Mouse (Mus musculus): Measurements from ENCODE around the gene Cnpy1. TPM values are rescaled to one million over a fixed set of nuclear protein-coding genes. Genes with fewer than 3 reads are reported as not detected.
A peak's percentile ranks its signal among the peaks of the same experiment; 100 is the strongest.

Cnpy1 gene
- polyA plus RNA-seq, 1 experiment from 2014 or later, result 0.54 TPM

GRCm38 (mm10) chr5:28174876-28175569, 70.6 kb downstream of the Cnpy1 start:
- Histone ChIP-seq H3K9me3 (no peaks in the 10 kb centered on the region), H3K27me3 (replicated peaks) (peaks cover 78% of the 10 kb centered on the region), H3K27ac (no peak overlapping the region), H3K4me2 (replicated peaks) (no peak overlapping the region), H3K36me3 (no peaks in the 10 kb centered on the region), H3K4me1 (replicated peaks) (0 out of 2 replicates have a peak, but pooled peaks cover 3% of the 10 kb centered on the region), H3K9ac (no peak overlapping the region), H3K4me3 (replicated peaks) (no peak overlapping the region)
- WGBS, result 1% methylated on average over 24 of the region's 24 CpGs
- no peak for ATAC-seq

GRCm38 (mm10) chr5:28174086-28174485, 71.5 kb downstream of the Cnpy1 start:
- 1% methylated on average over 8 of the region's 9 CpGs for WGBS
- H3K27ac ChIP-seq, result no peak overlapping the region
- no peak overlapping the region for H3K9ac ChIP-seq
- ATAC-seq, result no peak
- H3K4me1 ChIP-seq (replicated peaks), result 0 out of 2 replicates have a peak, but pooled peaks cover 3% of the 10 kb centered on the region
- no peak overlapping the region for H3K4me2 ChIP-seq (replicated peaks)
- H3K27me3 ChIP-seq (replicated peaks), result peaks cover 88% of the 10 kb centered on the region
- H3K36me3 ChIP-seq, result no peaks in the 10 kb centered on the region
- no peaks in the 10 kb centered on the region for H3K9me3 ChIP-seq
- H3K4me3 ChIP-seq (replicated peaks), result no peak overlapping the region

- Histone ChIP-seq H3K4me2 (replicated peaks) (no peak overlapping the region), H3K9me3 (no peaks in the 10 kb centered on the region), H3K4me1 (replicated peaks) (peaks cover 3% of the 10 kb centered on the region; the same call in 1 of the 2 replicates), H3K9ac (no peak overlapping the region), H3K4me3 (replicated peaks) (no peak overlapping the region), H3K27me3 (replicated peaks) (peaks cover 88% of the 10 kb centered on the region), H3K36me3 (no peaks in the 10 kb centered on the region), H3K27ac (no peak overlapping the region)
- 5% methylated on average over 1 of the region's 1 CpGs for WGBS
- no peak for ATAC-seq
Observed at GRCm38 (mm10) chr5:28173674-28174073, 71.9 kb downstream of the Cnpy1 start.

- Histone ChIP-seq H3K4me2 (replicated peaks) (no peak overlapping the region), H3K9me3 (no peaks in the 10 kb centered on the region), H3K4me3 (replicated peaks) (no peak overlapping the region), H3K27me3 (replicated peaks) (peaks cover 88% of the 10 kb centered on the region), H3K27ac (no peak overlapping the region), H3K4me1 (replicated peaks) (peaks cover 9% of the 10 kb centered on the region; the same call in 1 of the 2 replicates), H3K9ac (no peak overlapping the region), H3K36me3 (no peaks in the 10 kb centered on the region)
- ATAC-seq, result no peak
- WGBS, result 4% methylated on average over 4 of the region's 4 CpGs
Observed at GRCm38 (mm10) chr5:28172921-28173670, 72.5 kb downstream of the Cnpy1 start.

GRCm38 (mm10) chr5:28172261-28172920, 73.2 kb downstream of the Cnpy1 start:
- WGBS, result 4% methylated on average over 8 of the region's 8 CpGs
- Histone ChIP-seq H3K4me3 (replicated peaks) (no peak overlapping the region), H3K9me3 (no peaks in the 10 kb centered on the region), H3K4me1 (replicated peaks) (peaks cover 9% of the 10 kb centered on the region; the same call in 1 of the 2 replicates), H3K27me3 (replicated peaks) (peaks cover 91% of the 10 kb centered on the region), H3K4me2 (replicated peaks) (no peak overlapping the region), H3K9ac (no peak overlapping the region), H3K36me3 (no peaks in the 10 kb centered on the region), H3K27ac (no peak overlapping the region)
- ATAC-seq, result no peak

- 19% methylated on average over 5 of the region's 5 CpGs for WGBS
- no peak overlapping the region for H3K9ac ChIP-seq
- ATAC-seq, result no peak
- peaks cover 13% of the 10 kb centered on the region for H3K4me1 ChIP-seq (replicated peaks)
- H3K9me3 ChIP-seq, result no peaks in the 10 kb centered on the region
- no peak overlapping the region for H3K27ac ChIP-seq
- H3K36me3 ChIP-seq, result no peaks in the 10 kb centered on the region
- H3K27me3 ChIP-seq (replicated peaks), result peaks cover 91% of the 10 kb centered on the region
- H3K4me2 ChIP-seq (replicated peaks), result no peak overlapping the region
- no peak overlapping the region for H3K4me3 ChIP-seq (replicated peaks)
Observed at GRCm38 (mm10) chr5:28171667-28172066, 73.9 kb downstream of the Cnpy1 start.

- 2% methylated on average over 19 of the region's 19 CpGs for WGBS
- peaks cover 21% of the 10 kb centered on the region for H3K4me1 ChIP-seq (replicated peaks)
- peaks cover 91% of the 10 kb centered on the region for H3K27me3 ChIP-seq (replicated peaks)
- no peak overlapping the region for H3K4me2 ChIP-seq (replicated peaks)
- no peak overlapping the region for H3K9ac ChIP-seq
- no peaks in the 10 kb centered on the region for H3K9me3 ChIP-seq
- ATAC-seq, result no peak
- H3K36me3 ChIP-seq, result no peaks in the 10 kb centered on the region
- no peak overlapping the region for H3K4me3 ChIP-seq (replicated peaks)
- H3K27ac ChIP-seq, result no peak overlapping the region
Observed at GRCm38 (mm10) chr5:28170892-28171291, 74.7 kb downstream of the Cnpy1 start.

- H3K27me3 ChIP-seq (replicated peaks), result peaks cover 91% of the 10 kb centered on the region
- H3K9me3 ChIP-seq, result no peaks in the 10 kb centered on the region
- 3% methylated on average over 17 of the region's 17 CpGs for WGBS
- H3K9ac ChIP-seq, result no peak overlapping the region
- H3K36me3 ChIP-seq, result no peaks in the 10 kb centered on the region
- no peak overlapping the region for H3K4me2 ChIP-seq (replicated peaks)
- no peak overlapping the region for H3K4me3 ChIP-seq (replicated peaks)
- H3K4me1 ChIP-seq (replicated peaks), result peaks cover 29% of the 10 kb centered on the region
- no peak overlapping the region for H3K27ac ChIP-seq
- no peak for ATAC-seq
Observed at GRCm38 (mm10) chr5:28170081-28170480, 75.5 kb downstream of the Cnpy1 start.

GRCm38 (mm10) chr5:28169166-28169801, 76.3 kb downstream of the Cnpy1 start:
- Histone ChIP-seq H3K4me2 (replicated peaks) (no peak overlapping the region), H3K4me3 (replicated peaks) (no peak overlapping the region)
- no peak for ATAC-seq

GRCm38 (mm10) chr5:28168253-28169165, 77.1 kb downstream of the Cnpy1 start:
- Histone ChIP-seq H3K4me3 (replicated peaks) (peak overlapping the region; percentile 9; the same call in 1 of the 2 replicates), H3K9ac (no peak overlapping the region), H3K9me3 (no peaks in the 10 kb centered on the region), H3K27ac (no peak overlapping the region), H3K4me1 (replicated peaks) (peaks cover 27% of the 10 kb centered on the region), H3K27me3 (replicated peaks) (peaks cover 91% of the 10 kb centered on the region), H3K36me3 (no peaks in the 10 kb centered on the region), H3K4me2 (replicated peaks) (peak overlapping the region; percentile 35)
- WGBS, result 1% methylated on average over 36 of the region's 36 CpGs
- ATAC-seq, result no peak

More at GRCm38 (mm10) chr5:28169166-28169801, 76.3 kb downstream of the Cnpy1 start:
- Histone ChIP-seq H3K27me3 (replicated peaks) (peaks cover 91% of the 10 kb centered on the region), H3K27ac (no peak overlapping the region), H3K36me3 (no peaks in the 10 kb centered on the region), H3K4me1 (replicated peaks) (peaks cover 27% of the 10 kb centered on the region), H3K9ac (no peak overlapping the region), H3K9me3 (no peaks in the 10 kb centered on the region)
- 5% methylated on average over 5 of the region's 5 CpGs for WGBS

GRCm38 (mm10) chr5:28167611-28168252, 77.9 kb downstream of the Cnpy1 start:
- no peak for ATAC-seq
- Histone ChIP-seq H3K27me3 (replicated peaks) (peaks cover 90% of the 10 kb centered on the region), H3K9me3 (no peaks in the 10 kb centered on the region), H3K36me3 (no peaks in the 10 kb centered on the region), H3K4me3 (replicated peaks) (0 out of 2 replicates have a peak overlapping the region, but pooled peaks have one; percentile 9), H3K27ac (no peak overlapping the region), H3K4me2 (replicated peaks) (peak overlapping the region; percentile 35), H3K9ac (no peak overlapping the region), H3K4me1 (replicated peaks) (peaks cover 27% of the 10 kb centered on the region)
- WGBS, result under 1% methylated on average over 29 of the region's 29 CpGs
